Mouse (Mus musculus) frontal cortex, postnatal 10 days (tissue): Measurements from ENCODE around the gene Ube2l3.

Experiments used
- DNase-seq, 2 experiments: peaks; one replicate each; pipeline ENCODE4 v3.0.0; 2022; ENCODE audit warnings: low spot score in 2 of 2, mixed read lengths in 1 of 2

Gene Ube2l3

DNA sequence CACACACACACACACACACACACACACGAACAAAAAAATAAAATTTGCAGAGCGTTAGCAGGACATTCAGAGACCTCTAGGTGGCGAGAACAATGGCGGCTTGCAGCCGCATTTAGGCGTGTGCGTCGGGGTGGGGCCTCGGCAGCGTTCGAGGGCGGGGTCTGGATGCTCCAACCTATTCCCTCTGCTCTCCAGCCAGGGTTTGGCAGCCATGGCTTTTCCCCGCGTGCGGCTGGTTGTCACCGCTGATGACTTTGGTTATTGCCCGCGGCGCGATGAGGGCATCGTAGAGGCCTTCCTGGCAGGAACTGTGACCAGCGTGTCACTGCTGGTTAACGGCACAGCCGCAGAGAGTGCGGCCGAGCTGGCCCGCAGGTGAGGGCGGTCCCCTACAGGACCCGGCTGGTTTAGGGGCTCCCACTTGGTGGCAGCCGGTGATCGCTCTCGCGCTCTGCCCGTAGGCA, 55.6 kb downstream of the Ube2l3 start, which contains the start of gene Ccdc116:
Ccdc116 (minus strand) TSS at position 458 of the 464 bp plus-strand sequence.
- DNase-seq: peak; percentile 65 to 80

DNA sequence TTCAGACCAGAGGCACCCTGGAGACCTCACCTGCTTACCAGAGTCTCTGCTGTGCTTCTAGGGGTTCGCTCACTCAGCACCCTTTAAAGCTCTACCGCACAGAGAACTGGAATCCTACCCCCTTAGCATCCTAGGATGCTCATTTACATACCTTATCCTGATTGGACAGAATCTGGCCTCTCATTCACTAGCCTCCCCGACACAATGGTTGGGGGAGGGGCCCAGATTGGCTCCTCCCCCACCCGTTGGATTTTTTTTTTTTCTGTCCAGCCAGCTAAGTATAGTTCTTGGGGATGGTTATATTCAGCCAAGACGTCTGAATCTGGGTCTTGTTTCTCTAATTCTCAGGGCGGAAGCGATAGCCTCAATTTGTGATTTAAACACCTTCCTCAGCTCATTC, 58.1 kb downstream of the Ube2l3 start, which contains the start of gene Ydjc:
Ydjc (plus strand) TSS at position 283 of the 400 bp plus-strand sequence.
- DNase-seq: no peak

DNA sequence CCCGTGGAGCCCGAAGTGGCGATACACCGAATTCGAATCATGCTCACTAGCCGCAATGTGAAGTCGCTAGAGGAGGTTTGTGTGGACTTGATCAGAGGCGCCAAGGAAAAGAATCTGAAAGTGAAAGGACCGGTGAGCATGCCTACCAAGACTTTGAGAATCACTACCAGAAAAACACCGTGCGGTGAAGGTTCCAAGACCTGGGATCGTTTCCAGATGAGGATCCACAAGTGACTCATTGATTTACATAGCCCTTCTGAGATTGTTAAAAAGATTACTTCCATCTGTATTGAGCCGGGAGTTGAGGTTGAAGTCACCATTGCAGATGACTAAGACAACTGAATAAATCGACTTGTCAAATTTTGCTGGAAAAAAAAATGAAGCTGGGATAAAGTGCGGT, 65.1 kb downstream of the Ube2l3 start:
- DNase-seq: no peak

DNA sequence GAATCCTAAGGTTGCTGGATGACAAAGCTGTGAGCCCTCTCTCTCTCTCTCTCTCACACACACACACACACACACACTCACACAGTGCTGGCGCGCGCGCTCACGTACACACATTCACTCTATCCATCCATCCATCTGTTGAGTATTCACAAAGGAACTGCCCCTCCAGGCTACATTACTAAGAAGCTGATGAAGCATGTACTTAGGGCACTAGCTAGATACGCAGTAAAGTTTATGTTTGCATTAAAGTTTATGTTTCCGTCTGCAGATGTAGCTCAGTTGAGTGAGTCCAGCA, 69.6 kb downstream of the Ube2l3 start:
- no peak for DNase-seq

DNA sequence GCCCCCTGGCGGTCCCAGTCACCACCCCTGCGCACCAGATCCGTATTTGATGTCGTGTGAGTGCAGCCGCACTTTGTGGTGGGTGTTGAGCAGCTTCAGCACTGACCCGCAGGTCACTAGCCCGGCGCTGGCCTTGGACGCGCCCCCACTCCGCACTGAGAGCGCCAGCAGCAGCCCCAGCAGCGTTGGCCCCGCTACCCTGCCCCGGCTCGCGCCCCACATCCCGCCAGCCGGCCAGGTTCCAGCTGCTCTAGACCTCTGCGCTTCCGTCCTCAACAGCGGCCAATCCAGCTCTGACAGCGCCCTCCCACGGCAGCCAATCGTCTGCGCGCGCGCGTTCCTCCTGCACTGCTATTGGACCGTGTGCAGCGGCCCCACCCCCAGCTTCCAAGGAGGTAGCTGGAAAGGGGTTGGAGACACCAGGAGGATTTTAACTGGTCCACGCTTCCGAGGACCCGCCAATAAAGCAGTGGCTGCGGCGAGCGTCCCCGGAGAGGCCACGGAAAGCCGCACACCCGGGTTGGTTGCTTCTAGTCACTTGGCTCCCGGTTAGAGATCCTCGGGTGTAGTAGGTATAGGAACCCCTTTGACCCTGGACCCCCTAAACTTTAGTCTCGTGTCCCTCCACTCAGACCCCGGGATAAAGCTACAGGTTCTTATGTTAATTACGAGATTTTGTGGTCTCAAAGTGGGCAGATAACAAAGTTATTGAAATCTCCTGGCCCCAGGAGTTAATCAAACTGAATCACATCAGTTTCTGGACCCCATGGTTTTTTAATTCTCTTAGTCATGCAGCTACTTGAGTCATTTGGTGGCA, 70.2 kb downstream of the Ube2l3 start, which contains the start of gene Sdf2l1:
Sdf2l1 (minus strand) TSS at position 295 of the 817 bp plus-strand sequence.
- peak; percentile 95 to 98 for DNase-seq

DNA sequence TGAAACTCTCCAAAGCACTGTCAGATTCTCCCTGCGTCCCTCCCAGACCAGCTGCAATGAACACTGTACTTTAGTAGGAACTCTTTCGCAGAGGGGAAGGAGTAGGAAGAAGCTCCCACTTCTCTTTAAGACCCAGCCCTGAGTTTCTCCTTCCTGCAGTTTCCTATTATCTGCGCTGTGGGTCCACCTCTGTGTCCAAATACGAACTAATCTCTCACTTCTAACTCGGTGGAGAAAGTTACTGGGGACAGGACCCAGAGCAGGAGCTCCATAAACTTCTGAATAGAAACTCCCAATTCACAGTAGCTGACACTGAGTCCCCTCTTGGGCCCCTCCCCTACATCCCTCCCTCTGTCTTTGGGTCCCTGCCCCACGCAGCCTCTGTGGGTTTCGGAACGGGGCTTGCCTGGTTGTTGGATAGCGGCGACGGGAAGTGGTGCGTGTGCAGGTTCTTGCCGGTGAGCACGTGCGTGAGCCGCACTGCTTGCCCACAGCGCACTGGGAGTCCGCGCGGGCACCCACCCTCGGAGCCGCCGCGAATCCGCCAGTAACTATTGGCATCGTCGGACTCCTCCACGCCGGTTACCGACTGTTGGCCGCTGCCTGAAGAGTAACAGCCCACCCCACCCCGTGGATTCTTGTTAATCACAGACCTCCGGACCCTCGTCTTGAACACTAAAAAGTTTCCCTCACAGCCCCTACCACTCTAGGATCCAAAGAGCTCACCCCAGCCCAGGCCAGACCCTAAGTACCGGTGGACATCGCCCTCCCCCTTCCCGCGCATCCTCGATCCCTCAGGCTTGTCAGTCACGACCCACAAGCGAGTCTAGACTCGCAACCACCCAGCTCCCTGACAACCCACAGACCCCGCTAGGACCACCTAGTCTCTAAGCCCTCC, 71.0 kb downstream of the Ube2l3 start:
- no peak for DNase-seq

DNA sequence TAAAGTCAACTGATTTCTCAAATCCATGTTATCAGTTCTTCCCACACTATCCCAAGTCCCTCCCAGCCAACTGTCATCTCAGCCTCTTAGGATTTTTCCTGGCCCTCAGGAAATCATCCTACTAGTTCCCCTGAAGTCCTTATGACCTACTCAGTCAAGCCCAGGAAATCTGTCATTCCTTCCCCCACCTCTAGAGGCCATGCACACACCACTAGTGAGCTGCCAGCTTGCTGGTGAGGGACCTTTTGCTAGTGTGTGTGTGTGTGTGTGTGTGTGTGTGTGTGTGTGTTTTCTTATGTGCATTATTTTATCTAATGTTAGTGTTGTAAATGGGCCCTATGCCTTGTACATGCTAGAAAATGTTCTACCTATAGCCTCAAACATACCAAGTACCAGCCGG, 75.2 kb downstream of the Ube2l3 start:
- DNase-seq: peak in 1 of 2 experiments; percentile 34

DNA sequence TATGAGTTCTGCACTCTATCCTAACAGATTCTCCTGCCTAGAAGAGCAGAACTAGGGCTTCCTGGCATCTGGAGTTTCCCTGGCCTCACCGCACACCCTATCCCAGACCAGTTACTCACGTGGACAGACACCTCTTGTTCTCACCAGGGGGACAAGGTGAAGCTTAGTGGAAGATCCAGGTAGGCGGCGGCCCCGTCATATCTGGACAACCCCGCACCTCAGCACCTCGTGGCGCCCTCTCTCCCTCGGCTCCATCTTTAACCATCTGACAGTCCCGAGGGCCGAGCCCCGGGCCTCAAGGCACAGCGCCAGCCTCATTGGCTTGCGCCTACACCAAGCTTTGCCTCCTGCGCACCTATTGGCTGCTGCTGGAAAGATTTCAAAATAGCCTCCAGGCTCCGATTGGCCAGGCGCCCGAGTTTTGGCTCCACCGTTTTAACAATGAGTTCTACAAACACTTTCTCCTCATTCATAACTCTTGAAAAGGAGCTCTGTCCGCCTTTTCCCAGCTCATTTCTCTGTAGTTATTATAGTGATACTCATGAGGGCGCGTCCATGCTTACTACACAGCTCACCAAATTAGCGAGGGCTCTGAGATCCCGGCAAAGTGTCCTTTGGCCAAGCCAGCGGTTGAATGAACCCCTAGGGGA, 77.5 kb downstream of the Ube2l3 start, which contains the start of gene 2610318N02Rik:
2610318N02Rik (minus strand) TSS at position 297 of the 650 bp plus-strand sequence.
- DNase-seq: peak; percentile 49 to 58

DNA sequence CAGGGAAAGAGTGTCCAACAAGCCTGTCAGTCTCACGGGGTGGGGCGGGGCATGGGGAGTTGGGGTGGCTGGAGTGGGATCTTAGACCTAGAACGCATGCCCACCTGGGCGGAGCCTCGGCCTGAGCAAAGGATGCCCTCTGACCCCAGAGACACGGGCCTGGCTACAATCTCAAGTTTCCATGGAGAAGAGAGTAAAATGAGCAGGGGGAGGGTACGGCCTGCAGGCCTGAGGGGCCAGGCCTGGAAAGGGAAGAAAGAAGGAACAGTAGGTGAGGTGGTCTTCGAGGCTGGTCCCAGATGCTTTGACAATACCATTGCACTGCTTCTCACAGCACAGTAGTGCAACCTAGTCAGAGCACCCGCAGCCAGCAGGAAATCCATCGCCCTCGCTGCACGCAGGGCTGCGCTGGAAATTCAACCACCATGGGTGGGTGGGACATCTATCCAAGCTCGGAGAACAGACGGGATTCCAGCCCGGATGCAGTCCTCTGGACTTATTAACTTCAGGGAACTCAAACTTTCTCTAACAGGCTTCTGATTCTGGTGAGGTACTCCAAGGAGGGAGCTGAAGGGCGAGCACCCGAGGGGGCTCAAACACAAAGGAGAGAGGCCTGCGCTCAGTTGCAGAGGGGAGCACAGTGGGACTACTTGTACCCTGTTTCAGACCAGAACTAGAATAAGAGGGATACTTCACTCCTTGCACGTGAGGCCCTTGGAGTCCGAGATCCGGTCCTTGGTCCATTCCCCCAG, 78.2 kb downstream of the Ube2l3 start:
- no peak for DNase-seq

DNA sequence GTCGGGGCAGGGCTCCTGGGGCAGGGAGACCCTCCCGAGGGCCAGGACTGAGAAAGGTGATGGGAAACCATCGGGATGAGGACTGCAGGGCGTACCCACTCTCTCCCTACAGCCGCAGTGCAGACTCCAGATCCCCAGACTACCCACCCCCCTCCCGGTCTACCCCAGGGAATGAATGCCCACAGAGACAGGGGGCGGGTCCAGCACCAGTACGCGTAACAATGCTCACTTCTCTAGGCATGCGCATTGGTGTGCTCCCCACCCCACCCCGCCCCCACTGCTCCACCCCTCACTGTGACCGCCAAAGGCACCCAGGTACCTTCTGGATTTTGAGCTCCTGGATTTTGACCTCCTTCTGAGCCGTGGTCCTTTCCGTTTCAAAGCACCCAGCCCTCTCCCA, 80.9 kb downstream of the Ube2l3 start:
- DNase-seq: no peak

DNA sequence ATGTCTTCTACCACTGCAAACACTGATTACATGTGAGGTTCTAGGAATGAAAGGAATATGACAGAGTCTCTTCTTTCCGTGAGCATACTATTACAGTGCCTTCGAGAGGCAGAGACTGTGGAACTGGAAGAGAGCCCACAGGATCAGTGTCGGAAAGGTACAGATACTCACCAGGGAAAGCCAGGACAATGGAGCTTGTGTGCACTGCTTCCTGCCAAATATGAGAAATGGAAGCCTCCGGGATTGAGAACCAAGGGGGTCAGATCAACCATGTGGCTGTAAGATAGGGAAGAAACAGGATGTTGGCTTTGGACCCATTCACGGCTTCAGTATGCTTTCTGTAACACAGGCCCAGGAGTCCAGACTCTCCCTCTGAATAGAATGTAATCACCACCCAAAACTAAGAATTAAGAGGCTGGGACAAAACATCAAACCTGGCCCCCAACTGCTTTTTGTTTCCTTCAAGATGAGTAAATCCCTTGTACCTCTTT, 85.1 kb downstream of the Ube2l3 start:
- DNase-seq: no peak

DNA sequence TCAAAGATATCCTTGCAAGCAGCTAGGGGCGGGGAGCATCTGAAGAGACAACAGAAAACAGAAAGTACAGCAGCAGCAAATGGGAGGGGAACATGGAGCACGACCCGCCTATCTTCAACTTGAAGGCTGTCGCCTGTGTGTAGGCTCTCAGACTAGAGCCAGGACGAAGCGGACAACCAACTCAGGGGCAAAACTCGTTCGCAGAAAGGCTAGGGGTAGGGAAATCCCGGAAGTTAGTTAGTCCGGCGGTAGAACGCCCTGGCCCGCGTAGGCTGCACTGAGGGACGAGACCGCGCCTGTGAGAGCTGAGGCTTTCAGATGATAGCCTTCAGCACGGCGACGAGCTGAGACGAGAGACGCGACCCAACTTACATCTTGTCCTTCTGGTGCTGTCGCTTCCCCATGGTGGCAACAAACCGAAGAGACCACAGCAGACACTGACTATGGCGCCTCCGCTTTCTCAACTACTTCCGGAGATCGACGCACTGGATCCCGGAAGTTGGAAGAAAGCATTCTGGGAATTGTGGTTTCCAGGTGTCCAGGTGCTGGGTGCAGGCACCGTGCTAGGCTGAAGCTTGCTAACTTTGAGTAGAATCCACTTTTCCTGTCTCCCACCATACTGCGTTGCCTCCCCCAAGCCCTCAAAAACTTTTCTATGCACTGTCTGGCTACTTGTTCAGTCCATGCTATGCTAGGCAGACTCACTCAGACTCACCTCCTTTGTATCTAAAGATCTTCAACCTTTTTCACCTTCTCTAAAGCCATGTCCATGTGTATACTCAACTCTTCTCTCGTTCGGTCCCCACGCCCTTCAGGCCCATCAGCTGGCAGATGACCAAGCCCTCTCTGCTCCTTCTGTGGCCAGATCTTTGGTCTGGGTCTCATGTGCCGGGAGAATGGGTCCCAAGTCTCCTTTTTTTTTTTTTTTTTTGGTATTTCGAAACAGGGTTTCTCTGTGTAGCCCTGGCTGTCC, 91.4 kb downstream of the Ube2l3 start, which contains the start of gene Ppil2:
Ppil2 (minus strand) TSS at position 487 of the 973 bp plus-strand sequence.
- DNase-seq: peak; percentile 34 to 59

DNA sequence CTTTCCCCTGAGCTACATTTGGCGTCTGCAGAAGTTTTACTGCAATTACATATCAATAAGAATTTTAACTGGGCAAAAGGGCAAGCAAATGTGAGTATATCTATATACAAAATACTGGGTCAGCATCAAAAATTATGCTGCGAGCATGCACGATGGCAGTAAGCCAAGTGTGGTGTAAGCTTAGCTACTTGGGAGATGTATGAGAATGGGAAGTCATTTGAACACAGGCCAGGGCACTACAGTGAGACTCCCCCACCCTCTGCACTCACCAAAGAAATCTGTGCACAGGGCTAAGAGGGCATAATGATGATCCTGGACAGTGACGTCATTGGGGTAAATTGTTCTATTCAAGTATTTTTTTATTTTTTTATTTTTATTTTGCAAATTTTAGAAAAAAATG, 97.8 kb downstream of the Ube2l3 start:
- DNase-seq: no peak

DNA sequence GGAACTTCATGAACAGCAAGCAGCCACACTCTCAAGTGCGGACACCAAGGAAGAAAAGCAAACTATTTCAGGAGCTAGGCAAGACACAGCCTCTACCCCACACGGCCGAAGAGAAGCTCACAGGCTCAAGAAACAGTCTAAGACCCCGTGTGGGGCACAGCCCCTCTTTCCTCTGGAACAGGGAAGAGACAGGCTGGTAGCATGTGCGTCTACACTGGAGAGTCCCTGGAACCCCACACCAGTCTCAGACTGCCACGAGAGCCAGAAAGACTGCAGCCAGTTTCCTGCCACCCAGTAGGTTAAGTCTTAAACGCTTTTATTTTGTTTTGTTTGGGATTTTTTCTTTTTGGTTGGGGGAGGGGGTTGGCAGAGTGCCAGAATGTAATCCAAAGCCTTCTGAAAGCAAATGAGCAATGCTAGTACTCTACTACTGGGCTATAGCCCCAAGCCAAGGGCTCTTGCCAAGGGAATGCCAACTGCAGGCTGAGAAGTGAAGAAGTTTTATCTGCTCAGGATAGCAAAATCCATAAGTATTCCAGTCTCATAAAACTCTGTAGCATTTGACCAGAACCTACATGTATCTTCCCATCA, 99.7 kb downstream of the Ube2l3 start:
- no peak for DNase-seq
